In genomic region chr1:75342874-75343416, GRCm38 (mm10) we compare ENCODE assay signal across 9 mouse cellular contexts. TPM values are rescaled to one million over a fixed set of nuclear protein-coding genes. Genes with fewer than 3 reads are reported as not detected.
DNase-seq lines count a peak whose midpoint lies in the region; ATAC-seq and TF ChIP-seq lines count a peak whose summit lies in the region.
"Had no signal": no experiment of that assay in that cellular context is flagged by ENCODE, and none has a peak within 500 bp of the region (broad histone marks: within the 10 kb centered on the region; RNA-seq: fewer than 3 reads in every experiment).

No protein-coding gene starts in this region.

- DNase-seq in ovary, adult 18-20 months (ENCODE audit: low spot score), result peak; percentile 33
- no peak for DNase-seq in ovary, postnatal 10 days (ENCODE audit: low spot score)
- DNase-seq in adrenal gland, postnatal 36 days, result peak; percentile 61 to 73
- peak; percentile 91 for DNase-seq in embryonic facial prominence, embryonic 14.5 days (ENCODE audit: low spot score)
- peak; percentile 90 for DNase-seq in hindbrain, postnatal 0 days (ENCODE audit: low spot score)
- peak; percentile 63 for DNase-seq in left cerebral cortex, postnatal 4 days
- no peak for DNase-seq in natural killer cell, adult 2 months (ENCODE audit: low spot score in 2 of 2)

- no peak overlapping the region for H3K9ac ChIP-seq in embryonic facial prominence, embryonic 14.5 days (ENCODE audit: low read depth, low read length)
- H3K9ac ChIP-seq in hindbrain, postnatal 0 days (replicated peaks; ENCODE audit: low read length), result no peak overlapping the region
- H3K9ac ChIP-seq: neural tube, embryonic 13.5 days had no signal

- WGBS in embryonic facial prominence, embryonic 14.5 days, result 1% methylated on average over 8 of the region's 8 CpGs
- WGBS in hindbrain, postnatal 0 days, result under 1% methylated on average over 8 of the region's 8 CpGs
- under 1% methylated on average over 8 of the region's 8 CpGs for WGBS in olfactory bulb, adult 2 months

- peaks cover 39% of the 10 kb centered on the region for H3K4me1 ChIP-seq in embryonic facial prominence, embryonic 14.5 days (ENCODE audit: control insufficient read depth, insufficient read depth, low read length)
- peaks cover 11% of the 10 kb centered on the region for H3K4me1 ChIP-seq in hindbrain, postnatal 0 days (ENCODE audit: insufficient read depth, low read length)
- H3K4me1 ChIP-seq in olfactory bulb, adult 2 months (ENCODE audit: control insufficient read depth, insufficient read depth, low read length), result peaks cover 16% of the 10 kb centered on the region

- H3K4me3 ChIP-seq in embryonic facial prominence, embryonic 14.5 days (ENCODE audit: low read depth, low read length), result no peak overlapping the region
- H3K4me3 ChIP-seq in hindbrain, postnatal 0 days (ENCODE audit: low read length), result no peak overlapping the region
- H3K4me3 ChIP-seq in olfactory bulb, adult 2 months (ENCODE audit: insufficient read depth, low read depth, low read length), result no peak overlapping the region
- H3K4me3 ChIP-seq: neural tube, embryonic 13.5 days had no signal

- H3K4me2 ChIP-seq in embryonic facial prominence, embryonic 14.5 days (ENCODE audit: low read depth, low read length), result no peak overlapping the region
- no peak overlapping the region for H3K4me2 ChIP-seq in hindbrain, postnatal 0 days (ENCODE audit: low read depth, low read length)
- H3K4me2 ChIP-seq: neural tube, embryonic 13.5 days had no signal

- no peak overlapping the region for H3K27ac ChIP-seq in embryonic facial prominence, embryonic 14.5 days (replicated peaks; ENCODE audit: low read depth, low read length)
- no peak overlapping the region for H3K27ac ChIP-seq in hindbrain, postnatal 0 days
- H3K27ac ChIP-seq in olfactory bulb, adult 2 months (ENCODE audit: insufficient read depth, low read depth, low read length), result no peak overlapping the region
- H3K27ac ChIP-seq: neural tube, embryonic 13.5 days had no signal

- peak; percentile 35; the same call in 1 of the 2 replicates for ATAC-seq in embryonic facial prominence, embryonic 14.5 days (ENCODE audit: low read depth)
- ATAC-seq in hindbrain, postnatal 0 days, result peak; percentile 65

- no peaks in the 10 kb centered on the region for H3K36me3 ChIP-seq in embryonic facial prominence, embryonic 14.5 days (ENCODE audit: control insufficient read depth, insufficient read depth, low read length)
- H3K36me3 ChIP-seq in hindbrain, postnatal 0 days (ENCODE audit: insufficient read depth, low read length), result no peaks in the 10 kb centered on the region
- H3K36me3 ChIP-seq: neural tube, embryonic 13.5 days had no signal

- H3K9me3 ChIP-seq in embryonic facial prominence, embryonic 14.5 days (ENCODE audit: control insufficient read depth, low read length), result no peaks in the 10 kb centered on the region
- no peaks in the 10 kb centered on the region for H3K9me3 ChIP-seq in hindbrain, postnatal 0 days (ENCODE audit: low read length)
- H3K9me3 ChIP-seq: neural tube, embryonic 13.5 days had no signal

- no peaks in the 10 kb centered on the region for H3K27me3 ChIP-seq in embryonic facial prominence, embryonic 14.5 days (replicated peaks; ENCODE audit: control insufficient read depth, insufficient read depth, low read length)
- no peaks in the 10 kb centered on the region for H3K27me3 ChIP-seq in hindbrain, postnatal 0 days (ENCODE audit: insufficient read depth, low read length)

- peak; percentile 94 for TF ChIP-seq CTCF in hindbrain, postnatal 0 days (IDR thresholded peaks at IDR 0.05; ENCODE audit: low read depth)
- peak; percentile 40; the same call in 1 of the 2 replicates for TF ChIP-seq CTCF in olfactory bulb, adult 2 months (IDR thresholded peaks at IDR 0.05; ENCODE audit: insufficient read depth, low read depth, low read length)

- TF ChIP-seq POLR2A in olfactory bulb, adult 2 months (IDR thresholded peaks at IDR 0.05; ENCODE audit: insufficient read depth, low read depth, low read length), result no peak

- intact Hi-C loops in left cerebral cortex, postnatal 4 days (cut with DNase I), result loop anchor here (2.0 kb wide), 1 partner anchor 124 kb away; no protein-coding TSS in a partner anchor

RNA-seq across cellular contexts. Expression of gene Des, which starts 17.2 kb away (rescaled TPM):
- total RNA-seq in adrenal gland, postnatal 36 days (2021), result 10 to 100 TPM; 18.6 to 19.5 TPM
- polyA plus RNA-seq in embryonic facial prominence, embryonic 14.5 days (2014; fragmentation: Nextera tagmentation; extraction: Ambion mirVana), result 159 and 218 TPM in 2 replicates
- total RNA-seq in hindbrain, postnatal 0 days (2014; rRNA removed), result 2.6 and 6.9 TPM in 2 replicates
- polyA plus RNA-seq in hindbrain, postnatal 0 days (2015; fragmentation: Nextera tagmentation; extraction: Ambion mirVana), result 1.2 and 1.6 TPM in 2 replicates
- total RNA-seq in left cerebral cortex, postnatal 4 days (2021), result 1 to 10 TPM; 1.6 to 2.5 TPM
- polyA plus RNA-seq in olfactory bulb, adult 2 months (2012; ENCODE audit: insufficient read depth, insufficient read length, low replicate concordance, missing spikeins), result not detected in 2 replicates

RNA-seq across cellular contexts. Expression of gene Dnpep, which starts 25.2 kb away (rescaled TPM):
- total RNA-seq in adrenal gland, postnatal 36 days (2021), result 100 to 1,000 TPM in 1 of 2 experiments, 10 to 100 TPM in 1; 88.1 to 112 TPM
- polyA plus RNA-seq in embryonic facial prominence, embryonic 14.5 days (2014; fragmentation: Nextera tagmentation; extraction: Ambion mirVana), result 115 and 128 TPM in 2 replicates
- total RNA-seq in hindbrain, postnatal 0 days (2014; rRNA removed), result 143 and 175 TPM in 2 replicates
- polyA plus RNA-seq in hindbrain, postnatal 0 days (2015; fragmentation: Nextera tagmentation; extraction: Ambion mirVana), result 120 and 131 TPM in 2 replicates
- total RNA-seq in left cerebral cortex, postnatal 4 days (2021), result 10 to 100 TPM; 87.9 to 96.9 TPM
- polyA plus RNA-seq in olfactory bulb, adult 2 months (2012; ENCODE audit: insufficient read depth, insufficient read length, low replicate concordance, missing spikeins), result not detected in 2 replicates

RNA-seq across cellular contexts. Expression of gene Speg, which starts 32.2 kb away (rescaled TPM):
- 10 to 100 TPM in 1 of 2 experiments, 1 to 10 TPM in 1; 9.8 to 10.8 TPM for total RNA-seq in adrenal gland, postnatal 36 days (2021)
- 20.2 and 20.3 TPM in 2 replicates for polyA plus RNA-seq in embryonic facial prominence, embryonic 14.5 days (2014; fragmentation: Nextera tagmentation; extraction: Ambion mirVana)
- total RNA-seq in hindbrain, postnatal 0 days (2014; rRNA removed), result 50.4 and 52.7 TPM in 2 replicates
- polyA plus RNA-seq in hindbrain, postnatal 0 days (2015; fragmentation: Nextera tagmentation; extraction: Ambion mirVana), result 19.2 and 19.9 TPM in 2 replicates
- total RNA-seq in left cerebral cortex, postnatal 4 days (2021), result 100 to 1,000 TPM; 131 to 143 TPM
- not detected in 2 replicates for polyA plus RNA-seq in olfactory bulb, adult 2 months (2012; ENCODE audit: insufficient read depth, insufficient read length, low replicate concordance, missing spikeins)

Comparison
In these comparisons a context has a peak if more than half of its experiments do, and no peak if none do; other contexts are left out.
1. DNase-seq: peak in ovary, adult 18-20 months (single experiment), adrenal gland, postnatal 36 days (2 of 2), embryonic facial prominence, embryonic 14.5 days (single experiment), hindbrain, postnatal 0 days (single experiment) and left cerebral cortex, postnatal 4 days (single experiment); none in ovary, postnatal 10 days (single experiment) and natural killer cell, adult 2 months (0 of 2).